Comparison of ENCODE assay signal across 9 mouse cellular contexts in genomic region chr13:84223018-84223417, GRCm38 (mm10). TPM values are rescaled to one million over a fixed set of nuclear protein-coding genes. Genes with fewer than 3 reads are reported as not detected.
A peak's percentile ranks its signal among the peaks of the same experiment; 100 is the strongest.
DNase-seq lines count a peak whose midpoint lies in the region; ATAC-seq and TF ChIP-seq lines count a peak whose summit lies in the region.
"Had no signal": no experiment of that assay in that cellular context is flagged by ENCODE, and none has a peak within 500 bp of the region (broad histone marks: within the 10 kb centered on the region; RNA-seq: fewer than 3 reads in every experiment).

No protein-coding gene starts in this region.

- H3K4me1 ChIP-seq in erythroblast, embryonic 14.5 days (ENCODE audit: control insufficient read depth), result peaks cover 24% of the 10 kb centered on the region
- no peaks in the 10 kb centered on the region for H3K4me1 ChIP-seq in testis, adult 2 months (ENCODE audit: control insufficient read depth, insufficient read depth, low read length)
- H3K4me1 ChIP-seq in liver, embryonic 12.5 days, result peaks cover 23% of the 10 kb centered on the region

- 31% methylated on average over 5 of the region's 5 CpGs for WGBS in liver, embryonic 12.5 days (ENCODE audit: insufficient replicate concordance)

- H3K36me3 ChIP-seq in erythroblast, embryonic 14.5 days (ENCODE audit: control insufficient read depth), result peaks cover 2% of the 10 kb centered on the region; the same call in 1 of the 2 replicates
- H3K36me3 ChIP-seq in testis, adult 2 months (ENCODE audit: control insufficient read depth, insufficient read depth, low read length), result no peaks in the 10 kb centered on the region
- 0 out of 2 replicates have a peak, but pooled peaks cover 3% of the 10 kb centered on the region for H3K36me3 ChIP-seq in liver, embryonic 12.5 days

- peak overlapping the region; percentile 99 for H3K27ac ChIP-seq in testis, adult 2 months (ENCODE audit: control insufficient read depth, insufficient read depth, low read depth, low read length)
- H3K27ac ChIP-seq in liver, embryonic 12.5 days, result no peak overlapping the region

- no peak for TF ChIP-seq POLR2A in testis, adult 2 months (IDR thresholded peaks at IDR 0.05; ENCODE audit: control insufficient read depth, low read depth, low read length)

- H3K4me2 ChIP-seq in liver, embryonic 12.5 days, result peak overlapping the region; percentile 87

- no peaks in the 10 kb centered on the region for H3K27me3 ChIP-seq in erythroblast, embryonic 14.5 days (ENCODE audit: control insufficient read depth)
- H3K27me3 ChIP-seq in testis, adult 2 months (ENCODE audit: control insufficient read depth, insufficient read depth, low read length), result no peaks in the 10 kb centered on the region
- no peaks in the 10 kb centered on the region for H3K27me3 ChIP-seq in liver, embryonic 12.5 days (replicated peaks)

- no peak for ATAC-seq in erythroblast, adult 5-6 weeks (replicated peaks; ENCODE audit: low FRiP score, poor library complexity, severe bottlenecking)
- ATAC-seq in liver, embryonic 12.5 days, result no peak

- no peak for DNase-seq in testis, postnatal 14 days (ENCODE audit: low spot score)
- DNase-seq in yolk sac, embryonic 10.5 days (ENCODE audit: low spot score), result peak; percentile 7
- DNase-seq in frontal cortex, postnatal 14 days (ENCODE audit: low spot score in 2 of 2), result no peak
- no peak for DNase-seq in spleen, postnatal 14 days (ENCODE audit: low spot score in 2 of 2)
- DNase-seq: cerebellum, adult 8-10 months had no signal

- H3K4me3 ChIP-seq in erythroblast, embryonic 14.5 days (replicated peaks), result peak overlapping the region; percentile 92
- peak overlapping the region; percentile 100; the same call in 1 of the 2 replicates for H3K4me3 ChIP-seq in testis, adult 2 months (ENCODE audit: control insufficient read depth, low read depth, low read length)
- peak overlapping the region; percentile 81 for H3K4me3 ChIP-seq in liver, embryonic 12.5 days

- H3K9ac ChIP-seq in liver, embryonic 12.5 days, result peak overlapping the region; percentile 77

- H3K9me3 ChIP-seq in erythroblast, embryonic 14.5 days (ENCODE audit: control insufficient read depth, low read length), result no peaks in the 10 kb centered on the region
- no peaks in the 10 kb centered on the region for H3K9me3 ChIP-seq in liver, embryonic 12.5 days (replicated peaks)

- TF ChIP-seq CTCF in testis, adult 2 months (IDR thresholded peaks at IDR 0.05; ENCODE audit: control insufficient read depth, insufficient read depth, insufficient replicate concordance, low read depth, low read length), result no peak

RNA-seq across cellular contexts. Expression of gene Tmem161b, which starts 0.9 kb away (rescaled TPM):
- 0.05 and 0.21 TPM in 2 replicates for polyA plus RNA-seq in erythroblast, embryonic 14.5 days (2012)
- total RNA-seq in erythroblast, adult 5-6 weeks (2015; ENCODE audit: low replicate concordance), result 6.1 and 6.7 TPM in 2 replicates
- 3.6 and 4.3 TPM in 2 replicates for total RNA-seq in erythroblast, adult 5-6 weeks (2017; ENCODE audit: low replicate concordance)
- 13.3 and 18.2 TPM in 2 replicates for polyA plus RNA-seq in testis, adult 2 months (2012; rRNA removed)
- polyA plus RNA-seq in liver, embryonic 12.5 days (2016; fragmentation: Nextera tagmentation; extraction: Ambion mirVana), result 7.8 and 8.7 TPM in 2 replicates
